Mouse (Mus musculus): ENCODE measurements at regions not wholly inside any gene's neighbourhood (a gene's known extent, or its start where the extent isn't known, plus 50 kb on each side); places are given as distances from the start of the nearest gene placed in this dataset.

DNA sequence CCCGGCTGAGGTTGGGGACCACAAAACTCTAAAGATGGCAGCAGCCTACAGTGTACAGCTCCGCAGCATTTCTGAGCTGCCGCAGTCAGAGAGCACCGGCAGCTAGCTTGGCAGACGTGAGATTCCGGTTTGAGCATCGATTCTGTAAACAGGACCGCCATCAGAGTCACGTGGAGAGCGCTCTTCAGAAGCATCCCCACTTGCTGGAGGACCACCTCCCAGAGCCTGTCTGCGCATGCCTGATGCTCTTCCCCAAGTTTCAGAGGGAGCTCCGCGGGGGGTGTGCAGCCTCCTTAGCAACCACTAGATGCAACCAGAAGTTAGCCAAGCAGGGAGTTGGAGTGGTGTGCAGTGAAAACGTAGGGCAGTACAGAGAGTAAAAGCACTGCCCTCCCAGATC is 52.7 kb upstream of the Daam1 start:
- peak in 1 of 2 experiments; percentile 39 for DNase-seq (ENCODE audit: low spot score in 2 of 2)

DNA sequence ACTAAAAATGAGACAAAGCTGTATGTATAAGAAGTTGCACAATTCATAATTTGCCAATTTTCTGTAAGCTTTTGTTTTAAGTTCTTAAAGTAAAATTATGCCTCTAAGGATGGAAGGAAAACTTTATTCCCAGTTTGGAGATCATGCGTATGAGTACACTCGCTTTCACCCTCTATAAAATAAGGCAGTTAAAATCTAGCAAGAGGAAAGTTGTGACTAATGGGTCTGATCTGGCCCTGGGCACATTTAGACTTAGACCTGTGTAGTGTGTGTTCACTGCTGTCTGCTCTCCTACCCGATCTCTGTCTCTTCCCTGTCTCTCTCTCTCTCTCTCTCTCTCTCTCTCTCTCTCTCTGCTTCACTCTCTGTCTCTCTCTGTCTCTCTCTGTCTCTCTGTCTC is 51.9 kb upstream of the Daam1 start:
- no peak for DNase-seq (ENCODE audit: low spot score in 2 of 2)

GRCm38 (mm10) chr12:71779418-71779817 is 51.5 kb upstream of the Daam1 start:
- DNase-seq (ENCODE audit: low spot score in 2 of 2): no peak

Data from cerebellum, postnatal 4 days (tissue).